Mouse (Mus musculus): ENCODE measurements at regions not wholly inside any gene's neighbourhood (a gene's known extent, or its start where the extent isn't known, plus 50 kb on each side); places are given as distances from the start of the nearest gene placed in this dataset.

DNA sequence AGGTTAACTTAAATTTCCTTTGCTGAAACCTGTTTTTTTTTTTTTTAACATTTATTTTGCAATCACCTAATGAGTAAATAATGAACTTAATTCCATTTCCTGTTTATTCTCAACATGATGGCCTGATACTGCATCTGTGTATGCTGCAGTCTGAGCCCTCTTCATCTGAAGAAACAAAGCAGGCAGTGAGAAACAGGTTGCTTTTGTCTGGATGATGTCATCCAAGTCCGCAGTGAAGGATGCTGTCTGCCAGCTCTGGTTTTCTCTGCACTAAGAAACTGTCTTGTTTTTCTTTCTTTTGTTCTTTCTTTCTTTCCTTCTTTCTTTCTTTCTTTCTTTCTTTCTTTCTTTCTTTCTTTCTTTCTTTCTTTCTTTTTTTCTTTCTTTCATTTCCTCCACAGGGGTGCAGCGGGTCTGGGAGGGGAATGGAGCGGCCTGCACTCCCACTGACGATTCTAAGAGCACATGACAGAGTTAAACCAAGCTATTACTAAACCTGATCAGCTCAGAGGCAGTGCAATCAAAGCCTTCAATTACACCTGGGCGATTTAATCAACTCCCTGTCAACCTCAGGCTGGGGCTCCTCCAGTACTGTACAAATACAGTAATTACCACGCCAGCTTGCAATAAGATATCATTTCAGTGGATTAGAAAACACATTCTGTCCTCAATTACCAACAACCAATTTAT lies 204.0 kb downstream of the Fam76b start:
- TF ChIP-seq CTCF (IDR thresholded peaks at IDR 0.05; ENCODE audit: low read depth) = no peak
- TF ChIP-seq EP300 (IDR thresholded peaks at IDR 0.05; ENCODE audit: low read depth) = no peak
- no peak overlapping the region for H3K4me3 ChIP-seq (ENCODE audit: low read depth, low read length)
- H3K4me2 ChIP-seq (ENCODE audit: low read depth, low read length) = no peak overlapping the region
- H3K9ac ChIP-seq (replicated peaks) = no peak overlapping the region
- no peaks in the 10 kb centered on the region for H3K27me3 ChIP-seq (ENCODE audit: insufficient read depth, low read length)
- no peaks in the 10 kb centered on the region for H3K36me3 ChIP-seq (replicated peaks; ENCODE audit: insufficient read depth, low read length)
- 64% methylated on average over 6 of the region's 6 CpGs for WGBS (ENCODE audit: insufficient replicate concordance)
- ATAC-seq (no peak), DNase-seq (no peak)
- no peaks in the 10 kb centered on the region for H3K9me3 ChIP-seq (ENCODE audit: low read length)
- H3K4me1 ChIP-seq (ENCODE audit: insufficient read depth) = no peaks in the 10 kb centered on the region
- no peak overlapping the region for H3K27ac ChIP-seq (ENCODE audit: low read depth)

DNA sequence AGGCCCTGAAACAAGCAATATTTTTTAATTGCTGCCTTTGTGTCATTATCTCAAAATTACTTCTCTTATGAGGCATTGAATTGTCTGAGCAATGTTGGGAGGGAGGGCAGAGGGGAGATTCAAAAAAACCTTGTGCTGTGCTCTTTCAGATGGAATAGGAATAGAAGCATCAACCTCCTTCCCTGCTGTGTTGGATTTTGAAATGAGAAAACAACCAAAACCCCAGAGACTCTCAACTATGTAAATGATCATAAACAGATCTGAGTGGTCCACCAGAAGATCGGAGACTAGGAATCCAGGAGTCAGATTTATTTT lies 204.5 kb downstream of the Fam76b start:
- TF ChIP-seq CTCF (IDR thresholded peaks at IDR 0.05; ENCODE audit: low read depth) (no peak), EP300 (IDR thresholded peaks at IDR 0.05; ENCODE audit: low read depth) (no peak)
- ATAC-seq (no peak), DNase-seq (no peak)
- no peaks in the 10 kb centered on the region for H3K36me3 ChIP-seq (replicated peaks; ENCODE audit: insufficient read depth, low read length)
- no peaks in the 10 kb centered on the region for H3K4me1 ChIP-seq (ENCODE audit: insufficient read depth)
- no peak overlapping the region for H3K9ac ChIP-seq (replicated peaks)
- H3K9me3 ChIP-seq (ENCODE audit: low read length) = no peaks in the 10 kb centered on the region
- no peak overlapping the region for H3K4me3 ChIP-seq (ENCODE audit: low read depth, low read length)
- no peak overlapping the region for H3K27ac ChIP-seq (ENCODE audit: low read depth)
- H3K4me2 ChIP-seq (ENCODE audit: low read depth, low read length) = no peak overlapping the region
- 69% methylated on average over 1 of the region's 1 CpGs for WGBS (ENCODE audit: insufficient replicate concordance)
- no peaks in the 10 kb centered on the region for H3K27me3 ChIP-seq (ENCODE audit: insufficient read depth, low read length)

DNA sequence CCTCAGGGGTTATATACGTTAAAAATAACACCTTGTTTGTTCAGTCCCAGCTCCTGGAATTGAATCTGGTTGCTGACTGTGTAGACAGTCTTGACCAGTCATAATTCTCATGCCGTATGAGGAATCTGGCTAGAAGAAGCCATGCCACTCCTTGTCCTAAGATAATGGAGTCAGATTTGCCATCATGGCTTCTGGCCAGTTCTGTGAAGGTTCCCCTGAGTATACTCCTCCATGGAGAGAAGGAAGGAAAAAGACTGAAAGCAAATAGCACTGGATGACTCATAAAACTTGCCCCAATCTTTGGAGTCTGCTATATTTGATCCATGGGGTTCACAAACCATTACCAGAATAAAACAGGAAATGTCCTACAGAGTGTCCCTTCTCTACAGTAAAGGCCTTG lies 208.0 kb downstream of the Fam76b start:
- H3K4me2 ChIP-seq (ENCODE audit: low read depth, low read length) = no peak overlapping the region
- no peaks in the 10 kb centered on the region for H3K4me1 ChIP-seq (ENCODE audit: insufficient read depth)
- H3K9me3 ChIP-seq (ENCODE audit: low read length) = no peaks in the 10 kb centered on the region
- 72% methylated on average over 2 of the region's 2 CpGs for WGBS (ENCODE audit: insufficient replicate concordance)
- H3K36me3 ChIP-seq (replicated peaks; ENCODE audit: insufficient read depth, low read length) = no peaks in the 10 kb centered on the region
- TF ChIP-seq CTCF (IDR thresholded peaks at IDR 0.05; ENCODE audit: low read depth) (no peak), EP300 (IDR thresholded peaks at IDR 0.05; ENCODE audit: low read depth) (no peak)
- ATAC-seq = no peak
- H3K9ac ChIP-seq (replicated peaks) = no peak overlapping the region
- H3K4me3 ChIP-seq (ENCODE audit: low read depth, low read length) = no peak overlapping the region
- no peak for DNase-seq
- H3K27ac ChIP-seq (ENCODE audit: low read depth) = no peak overlapping the region
- no peaks in the 10 kb centered on the region for H3K27me3 ChIP-seq (ENCODE audit: insufficient read depth, low read length)

DNA sequence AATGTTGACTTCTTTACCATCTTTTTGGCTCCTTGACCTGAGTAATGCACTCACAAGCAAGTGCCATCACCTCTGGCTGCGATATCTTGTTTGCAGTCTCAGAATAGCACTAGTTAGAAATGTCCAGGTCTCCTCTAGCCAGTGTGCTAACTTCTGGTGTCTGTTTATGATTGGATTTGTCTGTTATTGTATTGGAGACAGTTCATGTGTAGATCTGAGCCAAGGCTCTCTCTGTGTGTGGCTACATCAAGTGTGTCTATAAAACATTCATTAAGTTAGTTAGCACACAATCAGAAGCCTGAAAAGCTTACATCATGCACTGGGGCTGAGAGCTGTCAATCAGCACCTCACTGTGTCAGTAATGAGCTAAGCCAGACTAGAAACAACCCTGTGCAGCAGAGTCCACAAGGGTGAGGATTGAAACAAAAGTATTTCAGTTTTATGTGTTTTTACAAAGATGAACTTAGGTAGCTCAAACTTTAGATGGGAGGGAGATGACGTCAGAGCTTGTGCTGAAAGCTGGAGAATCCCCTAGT lies 214.5 kb downstream of the Fam76b start:
- H3K4me2 ChIP-seq (ENCODE audit: low read depth, low read length) = no peak overlapping the region

DNA sequence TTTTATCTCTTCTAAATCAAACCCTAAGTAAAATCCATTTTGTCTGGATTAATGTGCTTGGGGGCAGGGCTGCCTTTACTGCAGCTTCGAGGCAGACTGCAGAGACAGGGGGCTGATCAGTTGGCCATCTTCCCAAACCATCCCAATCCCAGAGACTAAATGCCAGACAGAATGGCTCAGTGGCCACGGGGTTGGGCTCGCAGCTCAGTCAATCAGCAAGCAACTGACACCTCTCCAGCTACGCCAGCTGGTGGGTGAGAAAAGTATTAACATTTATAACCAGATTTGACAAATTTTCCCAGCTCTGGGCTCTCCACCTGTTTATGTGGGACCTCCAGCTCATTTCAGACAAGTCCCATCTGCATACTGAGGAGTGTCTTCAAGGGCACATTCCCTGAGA lies 220.7 kb downstream of the Fam76b start:
- ATAC-seq (no peak), DNase-seq (no peak)
- Histone ChIP-seq H3K27ac (ENCODE audit: low read depth) (no peak overlapping the region), H3K4me2 (ENCODE audit: low read depth, low read length) (no peak overlapping the region), H3K9me3 (ENCODE audit: low read length) (no peaks in the 10 kb centered on the region), H3K4me3 (ENCODE audit: low read depth, low read length) (no peak overlapping the region), H3K36me3 (replicated peaks; ENCODE audit: insufficient read depth, low read length) (no peaks in the 10 kb centered on the region), H3K27me3 (ENCODE audit: insufficient read depth, low read length) (no peaks in the 10 kb centered on the region), H3K4me1 (ENCODE audit: insufficient read depth) (no peaks in the 10 kb centered on the region), H3K9ac (replicated peaks) (no peak overlapping the region)
- no peak for TF ChIP-seq CTCF (IDR thresholded peaks at IDR 0.05; ENCODE audit: low read depth)
- no peak for TF ChIP-seq EP300 (IDR thresholded peaks at IDR 0.05; ENCODE audit: low read depth)
- WGBS (ENCODE audit: insufficient replicate concordance) = 57% methylated on average over 4 of the region's 4 CpGs

More for the DNA sequence above, 214.5 kb downstream of the Fam76b start:
- Histone ChIP-seq H3K9ac (replicated peaks) (no peak overlapping the region), H3K27me3 (ENCODE audit: insufficient read depth, low read length) (no peaks in the 10 kb centered on the region), H3K9me3 (ENCODE audit: low read length) (no peaks in the 10 kb centered on the region), H3K36me3 (replicated peaks; ENCODE audit: insufficient read depth, low read length) (no peaks in the 10 kb centered on the region), H3K27ac (ENCODE audit: low read depth) (no peak overlapping the region), H3K4me1 (ENCODE audit: insufficient read depth) (no peaks in the 10 kb centered on the region), H3K4me3 (ENCODE audit: low read depth, low read length) (no peak overlapping the region)
- ATAC-seq (no peak), DNase-seq (no peak)
- no peak for TF ChIP-seq EP300 (IDR thresholded peaks at IDR 0.05; ENCODE audit: low read depth)
- TF ChIP-seq CTCF (IDR thresholded peaks at IDR 0.05; ENCODE audit: low read depth) = no peak
- WGBS (ENCODE audit: insufficient replicate concordance) = 69% methylated on average over 2 of the region's 2 CpGs

DNA sequence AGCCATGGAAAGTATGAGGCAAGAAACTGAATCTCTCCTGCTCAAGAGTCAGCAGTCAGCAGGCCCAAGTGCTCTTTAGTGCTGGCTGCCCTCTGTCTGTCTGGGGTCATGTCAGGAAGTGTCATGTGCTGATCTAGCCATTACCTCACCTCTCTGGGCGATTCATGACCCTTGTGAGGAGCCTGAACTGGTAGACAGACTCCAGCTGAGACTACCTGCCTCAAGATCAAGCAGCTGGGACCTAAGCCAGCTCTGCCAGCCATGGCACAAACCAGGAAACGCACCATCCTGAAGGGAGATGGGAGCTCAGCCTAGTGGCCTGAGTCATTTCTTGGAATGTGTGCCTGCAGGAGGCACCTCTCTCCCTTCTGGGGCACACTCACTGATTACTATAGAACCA lies 221.2 kb upstream of the Sesn3 start:
- no peaks in the 10 kb centered on the region for H3K27me3 ChIP-seq (ENCODE audit: insufficient read depth, low read length)
- H3K4me3 ChIP-seq (ENCODE audit: low read depth, low read length) = no peak overlapping the region
- H3K4me1 ChIP-seq (ENCODE audit: insufficient read depth) = no peaks in the 10 kb centered on the region
- H3K36me3 ChIP-seq (replicated peaks; ENCODE audit: insufficient read depth, low read length) = no peaks in the 10 kb centered on the region
- WGBS (ENCODE audit: insufficient replicate concordance) = 35% methylated on average over 2 of the region's 2 CpGs
- DNase-seq (no peak), ATAC-seq (no peak)
- H3K9me3 ChIP-seq (ENCODE audit: low read length) = no peaks in the 10 kb centered on the region
- no peak overlapping the region for H3K4me2 ChIP-seq (ENCODE audit: low read depth, low read length)
- H3K9ac ChIP-seq (replicated peaks) = no peak overlapping the region
- no peak for TF ChIP-seq CTCF (IDR thresholded peaks at IDR 0.05; ENCODE audit: low read depth)
- no peak for TF ChIP-seq EP300 (IDR thresholded peaks at IDR 0.05; ENCODE audit: low read depth)
- no peak overlapping the region for H3K27ac ChIP-seq (ENCODE audit: low read depth)
